Mouse (Mus musculus): Measurements from ENCODE around the gene Ache. TPM values are rescaled to one million over a fixed set of nuclear protein-coding genes. Genes with fewer than 3 reads are reported as not detected.

The Ache gene
- polyA plus RNA-seq, 1 experiment from 2014 or later: 2.3 TPM

DNA sequence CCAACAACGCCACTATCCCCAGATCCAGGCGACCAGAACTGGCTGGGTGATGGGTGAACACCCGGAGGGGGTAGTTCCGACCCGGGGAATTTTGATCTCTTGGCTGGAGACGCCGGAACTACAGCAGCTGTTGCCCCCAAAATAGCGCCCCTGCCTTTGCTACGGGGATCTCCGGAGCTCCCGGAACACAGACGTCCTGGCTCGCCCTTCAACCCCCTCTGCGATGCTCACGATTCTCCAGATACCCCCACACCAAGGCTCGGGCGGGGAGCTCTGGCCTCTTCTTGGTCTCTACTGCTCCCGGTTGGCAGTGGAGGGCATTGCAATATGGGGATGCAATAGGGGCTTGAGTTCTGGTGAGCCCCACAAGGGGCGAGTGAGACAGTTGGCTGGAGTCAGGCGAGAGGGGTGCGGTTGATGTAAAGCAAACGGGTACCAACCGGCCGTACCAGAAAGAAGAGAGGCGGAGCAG, 1.7 kb downstream of the Ache start:
- H3K9me3 ChIP-seq: peaks cover 4% of the 10 kb centered on the region; the same call in 1 of the 2 replicates
- peaks cover 63% of the 10 kb centered on the region for H3K27me3 ChIP-seq (ENCODE audit: poor library complexity, severe bottlenecking)
- H3K4me3 ChIP-seq: peak overlapping the region; percentile 55
- peak overlapping the region; percentile 69 for H3K27ac ChIP-seq
- peaks cover 50% of the 10 kb centered on the region for H3K4me1 ChIP-seq
- H3K36me3 ChIP-seq (replicated peaks): no peaks in the 10 kb centered on the region
- DNase-seq (ENCODE audit: extremely low spot score, low spot score): peak; percentile 65
- 2% methylated on average over 25 of the region's 25 CpGs for WGBS

DNA sequence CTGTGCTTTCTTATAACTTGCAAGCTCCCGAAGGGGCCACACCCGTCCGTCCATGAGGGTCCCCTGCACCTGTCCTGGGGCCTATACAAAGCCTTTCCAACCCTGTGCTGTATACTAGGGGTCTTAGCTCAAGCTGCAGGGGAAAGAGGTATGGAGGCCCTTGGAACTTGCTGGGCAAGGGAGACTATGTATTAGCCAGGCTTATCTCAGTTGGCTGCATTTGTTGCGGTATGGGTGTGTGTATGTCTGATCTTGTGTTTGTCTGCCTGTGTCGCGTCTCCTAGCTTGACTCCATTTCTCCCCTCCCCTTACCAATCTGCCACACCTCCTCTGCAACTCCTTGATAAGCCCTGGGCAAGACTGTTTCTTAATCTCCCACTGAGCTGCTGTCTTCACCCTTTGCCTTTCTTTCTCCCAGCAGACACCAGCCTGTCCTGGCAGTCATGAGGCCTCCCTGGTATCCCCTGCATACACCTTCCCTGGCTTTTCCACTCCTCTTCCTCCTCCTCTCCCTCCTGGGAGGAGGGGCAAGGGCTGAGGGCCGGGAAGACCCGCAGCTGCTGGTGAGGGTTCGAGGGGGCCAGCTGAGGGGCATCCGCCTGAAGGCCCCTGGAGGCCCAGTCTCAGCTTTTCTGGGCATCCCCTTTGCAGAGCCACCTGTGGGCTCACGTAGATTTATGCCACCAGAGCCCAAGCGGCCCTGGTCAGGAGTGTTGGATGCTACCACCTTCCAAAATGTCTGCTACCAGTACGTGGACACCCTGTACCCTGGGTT, 2.5 kb downstream of the Ache start:
- DNase-seq (ENCODE audit: extremely low spot score, low spot score): no peak
- peaks cover 55% of the 10 kb centered on the region for H3K4me1 ChIP-seq
- 56% methylated on average over 13 of the region's 13 CpGs for WGBS
- peaks cover 63% of the 10 kb centered on the region for H3K27me3 ChIP-seq (ENCODE audit: poor library complexity, severe bottlenecking)
- peaks cover 1% of the 10 kb centered on the region for H3K36me3 ChIP-seq (replicated peaks)
- no peaks in the 10 kb centered on the region for H3K9me3 ChIP-seq
- peak overlapping the region; percentile 69 for H3K27ac ChIP-seq
- peak overlapping the region; percentile 55 for H3K4me3 ChIP-seq

DNA sequence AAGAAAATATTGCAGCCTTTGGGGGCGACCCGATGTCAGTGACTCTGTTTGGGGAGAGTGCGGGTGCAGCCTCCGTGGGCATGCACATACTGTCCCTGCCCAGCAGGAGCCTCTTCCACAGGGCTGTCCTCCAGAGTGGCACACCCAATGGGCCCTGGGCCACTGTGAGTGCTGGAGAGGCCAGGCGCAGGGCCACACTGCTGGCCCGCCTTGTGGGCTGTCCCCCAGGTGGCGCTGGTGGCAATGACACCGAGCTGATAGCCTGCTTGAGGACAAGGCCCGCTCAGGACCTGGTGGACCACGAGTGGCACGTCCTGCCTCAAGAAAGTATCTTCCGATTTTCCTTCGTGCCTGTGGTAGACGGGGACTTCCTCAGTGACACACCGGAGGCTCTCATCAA, 3.4 kb downstream of the Ache start:
- peak overlapping the region; percentile 30; the same call in 1 of the 2 replicates for H3K4me3 ChIP-seq
- H3K36me3 ChIP-seq (replicated peaks): peaks cover 10% of the 10 kb centered on the region
- H3K27ac ChIP-seq: peak overlapping the region; percentile 51; the same call in 1 of the 2 replicates
- peaks cover 63% of the 10 kb centered on the region for H3K4me1 ChIP-seq
- DNase-seq (ENCODE audit: extremely low spot score, low spot score): peak; percentile 63
- no peaks in the 10 kb centered on the region for H3K9me3 ChIP-seq
- peaks cover 63% of the 10 kb centered on the region for H3K27me3 ChIP-seq (ENCODE audit: poor library complexity, severe bottlenecking)
- WGBS: 22% methylated on average over 15 of the region's 15 CpGs

DNA sequence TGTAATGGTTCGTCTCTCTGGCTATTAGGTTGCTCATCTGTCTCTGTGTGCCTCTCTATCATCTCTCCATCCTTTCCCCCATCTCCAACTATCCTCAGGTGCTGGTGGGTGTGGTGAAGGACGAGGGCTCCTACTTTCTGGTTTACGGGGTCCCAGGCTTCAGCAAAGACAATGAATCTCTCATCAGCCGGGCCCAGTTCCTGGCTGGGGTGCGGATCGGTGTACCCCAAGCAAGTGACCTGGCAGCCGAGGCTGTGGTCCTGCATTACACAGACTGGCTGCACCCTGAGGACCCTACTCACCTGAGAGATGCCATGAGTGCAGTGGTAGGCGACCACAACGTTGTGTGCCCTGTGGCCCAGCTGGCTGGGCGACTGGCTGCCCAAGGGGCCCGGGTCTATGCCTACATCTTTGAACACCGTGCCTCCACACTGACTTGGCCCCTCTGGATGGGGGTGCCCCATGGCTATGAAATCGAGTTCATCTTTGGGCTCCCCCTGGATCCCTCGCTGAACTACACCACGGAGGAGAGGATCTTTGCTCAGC, 4.1 kb downstream of the Ache start:
- H3K4me3 ChIP-seq: peak overlapping the region; percentile 74; the same call in 1 of the 2 replicates
- 80% methylated on average over 15 of the region's 15 CpGs for WGBS
- H3K27me3 ChIP-seq (ENCODE audit: poor library complexity, severe bottlenecking): peaks cover 63% of the 10 kb centered on the region
- H3K4me1 ChIP-seq: peaks cover 67% of the 10 kb centered on the region
- H3K36me3 ChIP-seq (replicated peaks): peaks cover 18% of the 10 kb centered on the region
- DNase-seq (ENCODE audit: extremely low spot score, low spot score): no peak
- H3K9me3 ChIP-seq: no peaks in the 10 kb centered on the region
- no peak overlapping the region for H3K27ac ChIP-seq

DNA sequence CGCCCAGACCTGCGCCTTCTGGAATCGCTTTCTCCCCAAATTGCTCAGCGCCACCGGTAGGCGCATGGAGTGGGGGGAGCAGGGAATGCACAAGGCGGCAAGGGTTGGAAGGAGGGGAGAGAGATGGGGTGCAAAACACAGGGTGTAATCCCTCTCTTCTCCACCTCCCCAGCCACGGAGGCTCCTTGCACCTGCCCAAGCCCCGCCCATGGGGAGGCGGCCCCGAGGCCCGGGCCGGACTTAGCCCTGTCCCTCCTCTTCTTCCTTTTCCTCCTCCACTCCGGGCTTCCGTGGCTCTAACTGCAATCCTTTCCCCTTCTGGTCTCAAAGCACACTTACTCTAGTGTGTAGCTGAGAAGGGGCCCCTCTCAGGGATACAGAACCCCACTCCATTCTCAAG, 6.0 kb downstream of the Ache start:
- peak; percentile 70 for DNase-seq (ENCODE audit: extremely low spot score, low spot score)
- peaks cover 51% of the 10 kb centered on the region for H3K4me1 ChIP-seq
- under 1% methylated on average over 15 of the region's 15 CpGs for WGBS
- H3K27ac ChIP-seq: peak overlapping the region; percentile 94
- H3K36me3 ChIP-seq (replicated peaks): peaks cover 36% of the 10 kb centered on the region
- peaks cover 49% of the 10 kb centered on the region for H3K27me3 ChIP-seq (ENCODE audit: poor library complexity, severe bottlenecking)
- H3K4me3 ChIP-seq: peak overlapping the region; percentile 74
- H3K9me3 ChIP-seq: no peaks in the 10 kb centered on the region

DNA sequence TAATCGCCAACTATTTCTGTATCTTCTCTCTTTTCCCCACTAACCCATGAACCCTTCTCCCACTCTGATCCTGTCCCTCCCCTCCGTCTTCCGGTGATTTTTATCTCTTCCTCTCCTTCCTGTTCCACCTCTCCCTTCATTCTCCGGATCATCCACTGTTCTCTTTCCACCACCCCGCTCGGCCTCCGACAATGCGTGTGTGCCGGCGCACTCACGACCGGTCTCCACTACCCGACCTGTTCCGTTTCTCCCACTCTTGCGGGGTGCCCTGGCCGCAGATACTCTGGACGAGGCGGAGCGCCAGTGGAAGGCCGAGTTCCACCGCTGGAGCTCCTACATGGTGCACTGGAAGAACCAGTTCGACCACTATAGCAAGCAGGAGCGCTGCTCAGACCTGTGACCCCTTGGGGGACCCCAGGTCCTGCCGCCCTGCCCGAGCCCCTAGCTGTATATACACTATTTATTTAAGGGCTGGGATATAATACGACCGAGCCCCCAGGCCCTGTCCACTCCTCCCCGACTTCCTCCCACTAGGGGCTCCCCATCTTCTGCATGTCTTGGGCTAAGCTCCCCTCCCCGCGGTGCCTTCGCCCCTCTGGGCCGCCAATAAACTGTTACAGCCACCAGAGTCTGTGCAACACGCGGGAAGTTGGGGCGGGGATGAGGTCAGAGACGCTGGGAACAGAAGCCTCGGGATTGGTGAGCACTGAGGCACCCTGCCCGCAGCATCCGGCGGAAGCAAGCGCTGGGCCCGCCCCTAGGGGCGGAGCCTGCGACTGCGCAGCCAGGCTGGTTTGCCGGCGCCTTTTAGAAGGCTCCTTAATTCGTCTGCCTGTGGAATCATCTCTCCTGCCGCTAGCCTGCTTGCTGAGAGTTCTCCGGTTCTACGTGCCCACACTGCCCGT, 6.8 kb downstream of the Ache start, which contains the start of gene Ufsp1:
TSS of gene Ufsp1 (plus strand) at position 791 of the 905 bp plus-strand sequence.
- H3K4me1 ChIP-seq: peaks cover 43% of the 10 kb centered on the region
- peaks cover 44% of the 10 kb centered on the region for H3K36me3 ChIP-seq (replicated peaks)
- peak within 1 kb of the TSS; percentile 94 for H3K27ac ChIP-seq
- peaks cover 41% of the 10 kb centered on the region for H3K27me3 ChIP-seq (ENCODE audit: poor library complexity, severe bottlenecking)
- H3K9me3 ChIP-seq: no peaks in the 10 kb centered on the region
- under 1% methylated on average over 52 of the region's 52 CpGs for WGBS
- peak within 1 kb of the TSS; percentile 74 for H3K4me3 ChIP-seq
- peak; percentile 95 for DNase-seq (ENCODE audit: extremely low spot score, low spot score)

DNA sequence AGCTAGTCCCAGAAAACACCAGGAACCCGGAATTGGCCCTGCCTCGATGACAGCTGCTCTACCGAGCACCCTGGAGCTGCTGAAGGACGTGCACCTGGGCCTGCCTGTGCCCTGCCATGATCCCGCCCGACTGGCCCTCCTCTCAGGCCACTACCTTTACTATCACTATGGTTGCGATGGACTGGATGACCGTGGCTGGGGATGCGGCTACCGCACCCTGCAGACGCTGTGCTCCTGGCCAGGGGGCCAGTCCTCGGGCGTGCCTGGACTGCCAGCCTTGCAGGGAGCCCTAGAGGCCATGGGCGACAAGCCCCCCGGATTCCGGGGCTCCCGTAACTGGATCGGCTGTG, 7.4 kb downstream of the Ache start:
- WGBS: 6% methylated on average over 18 of the region's 18 CpGs
- Histone ChIP-seq H3K36me3 (replicated peaks) (peaks cover 50% of the 10 kb centered on the region), H3K4me3 (peak overlapping the region; percentile 74)

DNA sequence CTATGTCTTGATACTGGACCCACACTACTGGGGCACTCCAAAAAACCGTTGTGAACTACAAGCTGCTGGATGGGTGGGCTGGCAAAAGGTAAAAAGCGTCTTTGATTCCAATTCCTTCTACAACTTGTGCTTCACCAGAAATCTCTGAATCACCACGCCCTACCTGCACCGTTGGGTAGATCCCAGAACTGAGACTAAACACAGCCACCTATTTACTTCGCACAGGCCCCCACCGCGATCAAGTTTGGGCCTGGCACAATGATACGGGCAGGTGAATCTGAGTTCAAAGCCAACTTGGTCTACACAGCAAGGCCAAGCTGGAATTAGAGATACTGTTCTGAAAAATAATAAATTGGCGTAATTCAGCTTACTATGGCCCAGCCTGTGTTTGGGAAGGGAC, 8.0 kb downstream of the Ache start:
- H3K27ac ChIP-seq: peak overlapping the region; percentile 94
- no peak for DNase-seq (ENCODE audit: extremely low spot score, low spot score)
- no peaks in the 10 kb centered on the region for H3K9me3 ChIP-seq
- H3K36me3 ChIP-seq (replicated peaks): peaks cover 56% of the 10 kb centered on the region
- peaks cover 38% of the 10 kb centered on the region for H3K4me1 ChIP-seq
- peaks cover 29% of the 10 kb centered on the region for H3K27me3 ChIP-seq (ENCODE audit: poor library complexity, severe bottlenecking)
- WGBS: 83% methylated on average over 9 of the region's 9 CpGs
- H3K4me3 ChIP-seq: peak overlapping the region; percentile 74

More for the DNA sequence above, 7.4 kb downstream of the Ache start:
- Histone ChIP-seq H3K27me3 (ENCODE audit: poor library complexity, severe bottlenecking) (peaks cover 35% of the 10 kb centered on the region), H3K27ac (peak overlapping the region; percentile 94), H3K4me1 (peaks cover 38% of the 10 kb centered on the region), H3K9me3 (no peaks in the 10 kb centered on the region)
- no peak for DNase-seq (ENCODE audit: extremely low spot score, low spot score)

DNA sequence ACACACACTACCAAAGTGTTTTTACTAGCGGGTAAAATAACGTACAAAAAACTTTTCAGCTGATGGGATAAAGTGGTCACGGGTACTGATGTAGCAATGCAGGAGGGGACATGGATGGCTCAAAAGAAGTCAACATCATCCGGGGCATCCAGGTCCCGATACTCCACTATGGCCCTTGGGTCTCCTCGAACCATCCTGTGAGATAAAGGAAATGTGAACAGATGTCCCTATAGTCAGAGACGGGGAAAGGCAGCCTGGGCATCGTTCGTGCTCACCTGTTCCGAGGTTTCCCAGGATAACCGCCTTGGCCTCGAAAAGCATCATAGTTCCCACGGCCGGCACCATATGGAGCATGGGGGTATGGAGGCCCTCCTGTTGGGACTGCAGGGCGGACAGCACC, 8.4 kb downstream of the Ache start:
- Histone ChIP-seq H3K36me3 (replicated peaks) (peaks cover 60% of the 10 kb centered on the region), H3K4me1 (peaks cover 34% of the 10 kb centered on the region), H3K27me3 (ENCODE audit: poor library complexity, severe bottlenecking) (peaks cover 25% of the 10 kb centered on the region), H3K4me3 (peak overlapping the region; percentile 14; the same call in 1 of the 2 replicates), H3K9me3 (no peaks in the 10 kb centered on the region), H3K27ac (no peak overlapping the region)
- DNase-seq (ENCODE audit: extremely low spot score, low spot score): no peak
- WGBS: 94% methylated on average over 15 of the region's 15 CpGs

DNA sequence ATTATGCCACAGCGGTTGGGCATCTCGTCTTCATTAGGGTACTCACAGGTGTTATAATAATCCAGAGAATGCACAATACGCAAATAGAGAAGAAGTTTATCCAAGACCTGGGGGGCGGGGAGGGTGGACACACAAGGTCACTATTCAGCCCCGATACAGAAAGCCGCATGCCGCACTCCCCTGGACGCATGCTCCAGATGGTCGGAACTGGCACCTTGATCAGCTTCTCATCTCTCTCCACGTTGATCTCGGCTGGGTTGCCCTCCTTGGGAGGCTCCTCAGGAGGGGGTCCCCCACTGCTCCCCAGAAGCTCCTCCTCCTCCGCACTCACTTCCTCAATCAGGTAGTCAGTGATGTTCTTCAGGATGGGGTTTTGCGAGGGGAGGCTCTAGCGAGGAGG, 9.8 kb downstream of the Ache start:
- no peak overlapping the region for H3K4me3 ChIP-seq
- no peaks in the 10 kb centered on the region for H3K9me3 ChIP-seq
- peaks cover 75% of the 10 kb centered on the region for H3K36me3 ChIP-seq (replicated peaks)
- no peak for DNase-seq (ENCODE audit: extremely low spot score, low spot score)
- H3K27ac ChIP-seq: no peak overlapping the region
- 94% methylated on average over 14 of the region's 14 CpGs for WGBS
- peaks cover 40% of the 10 kb centered on the region for H3K4me1 ChIP-seq
- peaks cover 11% of the 10 kb centered on the region for H3K27me3 ChIP-seq (ENCODE audit: poor library complexity, severe bottlenecking)

DNA sequence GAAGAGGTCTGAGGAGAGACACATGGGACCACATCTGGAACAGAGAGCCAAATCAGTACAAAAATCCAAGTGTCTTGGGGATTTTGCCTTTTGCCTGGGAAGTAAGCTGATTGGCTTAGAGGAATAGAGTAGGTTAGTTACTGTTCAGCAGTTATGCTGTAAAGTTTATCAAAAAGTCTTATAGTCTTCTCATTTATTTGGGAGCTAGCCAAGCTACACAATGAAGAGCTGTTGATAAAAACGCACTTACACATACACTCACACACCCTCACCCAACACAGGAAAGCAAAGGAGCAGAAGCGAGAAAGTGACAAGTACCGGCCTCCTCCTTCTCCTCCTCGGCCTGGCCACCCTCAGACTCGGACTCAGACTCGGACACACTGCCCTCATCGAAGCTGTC, 11.9 kb downstream of the Ache start:
- Histone ChIP-seq H3K27me3 (ENCODE audit: poor library complexity, severe bottlenecking) (no peaks in the 10 kb centered on the region), H3K9me3 (no peaks in the 10 kb centered on the region), H3K4me3 (no peak overlapping the region), H3K36me3 (replicated peaks) (peaks cover 96% of the 10 kb centered on the region), H3K27ac (no peak overlapping the region), H3K4me1 (peaks cover 38% of the 10 kb centered on the region)
- WGBS: 91% methylated on average over 7 of the region's 7 CpGs
- DNase-seq (ENCODE audit: extremely low spot score, low spot score): no peak

DNA sequence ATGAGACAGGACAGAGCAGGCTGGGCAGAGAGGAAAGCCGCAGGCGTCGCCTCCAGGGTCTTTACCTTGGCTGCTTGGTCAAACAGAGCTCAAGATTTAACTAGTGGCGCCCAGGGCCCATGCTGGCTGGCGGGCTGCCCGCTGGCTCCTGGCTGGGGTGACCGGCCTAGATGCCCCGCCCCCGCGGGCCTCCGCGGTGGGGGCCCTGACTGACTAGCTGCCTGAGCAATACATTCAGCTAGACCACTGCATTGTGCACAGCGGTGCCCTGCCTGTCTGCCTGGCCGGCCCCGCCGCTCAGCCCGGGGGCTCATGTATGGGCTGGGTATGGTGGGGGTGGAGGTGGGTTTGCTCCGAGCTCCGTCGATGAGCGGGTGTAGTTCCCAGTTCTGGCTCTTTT, 13.9 kb downstream of the Ache start:
- Histone ChIP-seq H3K4me1 (peaks cover 42% of the 10 kb centered on the region), H3K27me3 (ENCODE audit: poor library complexity, severe bottlenecking) (no peaks in the 10 kb centered on the region), H3K36me3 (replicated peaks) (peaks cover 98% of the 10 kb centered on the region), H3K4me3 (no peak overlapping the region; the same call in 1 of the 2 replicates), H3K27ac (no peak overlapping the region), H3K9me3 (no peaks in the 10 kb centered on the region)
- 84% methylated on average over 21 of the region's 21 CpGs for WGBS
- no peak for DNase-seq (ENCODE audit: extremely low spot score, low spot score)
